Mouse (Mus musculus) small intestine, adult 2 months (tissue): ENCODE measurements at regions not wholly inside any gene's neighbourhood (a gene's known extent, or its start where the extent isn't known, plus 50 kb on each side); places are given as distances from the start of the nearest gene placed in this dataset.

Experiments used
- H3K27ac ChIP-seq: fragments of 200-500 bp; 2 replicates; pipeline ENCODE4 v1.5.1; 2012; ENCODE audit warnings: low read depth, low read length, control low read depth, inconsistent platforms; ENCODE audit not compliant: insufficient read depth
- H3K27me3 ChIP-seq: fragments of 200-500 bp; 2 replicates; pipeline ENCODE4 v1.6.1; 2012; ENCODE audit warnings: mild to moderate bottlenecking, moderate library complexity, low read length, inconsistent platforms; ENCODE audit not compliant: control insufficient read depth, insufficient read depth
- H3K36me3 ChIP-seq: fragments of 200-500 bp; 2 replicates; pipeline ENCODE4 v1.6.1; 2012; ENCODE audit warnings: mild to moderate bottlenecking, low read length, control low read depth, inconsistent platforms; ENCODE audit not compliant: control insufficient read depth, insufficient read depth
- H3K4me1 ChIP-seq: fragments of 200-500 bp; 2 replicates; pipeline ENCODE4 v1.6.1; 2012; ENCODE audit warnings: low read length, inconsistent platforms, mixed read lengths; ENCODE audit not compliant: control insufficient read depth, insufficient read depth, insufficient read length
- H3K4me3 ChIP-seq: fragments of 200-500 bp; 2 replicates; pipeline ENCODE4 v1.5.1; 2012; ENCODE audit warnings: low read depth, mild to moderate bottlenecking, control low read depth, inconsistent platforms, low read length, moderate library complexity
- CTCF ChIP-seq: fragments of 200-500 bp; IDR thresholded peaks from 2 replicates; pipeline ENCODE4 v1.5.1; 2012; ENCODE audit warnings: low read depth, mild to moderate bottlenecking, control low read depth, inconsistent platforms, low read length, moderate library complexity, mixed read lengths; ENCODE audit not compliant: insufficient replicate concordance, insufficient read length; ENCODE audit errors: extremely low read depth
- POLR2A ChIP-seq: fragments of 200-500 bp; IDR thresholded peaks from 2 replicates; pipeline ENCODE4 v1.6.1; 2012; ENCODE audit warnings: low read depth, mild to moderate bottlenecking, control low read depth, inconsistent platforms, low read length, moderate library complexity
- WGBS: fragments of 180-500 bp; shearing (Covaris S2); methylation state at CpG from one replicate; pipeline ENCODE4 v1.1.7; 2018; 5-methylcytosine and 5-hydroxymethylcytosine counted together

- WGBS: 22% methylated on average over 7 of the region's 7 CpGs
- Histone ChIP-seq H3K27ac (no peak overlapping the region), H3K4me1 (peaks cover 16% of the 10 kb centered on the region), H3K27me3 (no peaks in the 10 kb centered on the region), H3K4me3 (no peak overlapping the region), H3K36me3 (no peaks in the 10 kb centered on the region)
- no peak for TF ChIP-seq CTCF
These were observed 157.3 kb upstream of the Serp2 start for GRCm38 (mm10) chr14:76713946-76714345.

DNA sequence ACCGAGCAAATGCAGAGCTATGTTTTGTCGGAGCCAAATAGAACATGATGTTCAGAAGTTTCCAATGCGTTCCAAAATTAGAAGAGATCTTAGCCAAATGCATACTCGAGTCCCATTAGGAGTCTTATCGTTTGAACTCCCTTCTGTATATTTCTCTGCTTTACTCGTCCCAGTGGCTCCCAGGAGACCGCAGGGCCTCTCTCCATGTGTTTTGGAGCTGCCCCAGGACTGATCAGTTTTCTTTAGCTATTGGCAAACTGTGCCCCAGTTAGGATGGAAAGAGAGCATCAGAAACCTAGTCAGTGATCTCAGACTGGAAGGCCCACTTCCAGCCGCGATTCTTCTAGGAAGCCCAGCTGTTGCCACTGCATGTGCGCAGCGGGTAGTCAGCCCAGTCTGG is 152.0 kb upstream of the Serp2 start:
- Histone ChIP-seq H3K27ac (peak overlapping the region; percentile 63; the same call in 1 of the 2 replicates), H3K36me3 (no peaks in the 10 kb centered on the region), H3K4me1 (peaks cover 5% of the 10 kb centered on the region; the same call in 1 of the 2 replicates), H3K27me3 (no peaks in the 10 kb centered on the region), H3K4me3 (no peak overlapping the region)
- WGBS: 80% methylated on average over 11 of the region's 11 CpGs
- TF ChIP-seq CTCF: no peak
- no peak for TF ChIP-seq POLR2A

GRCm38 (mm10) chr14:76703373-76703764 is 146.7 kb upstream of the Serp2 start:
- no peak for TF ChIP-seq CTCF
- no peak for TF ChIP-seq POLR2A
- H3K4me1 ChIP-seq: peaks cover 11% of the 10 kb centered on the region; the same call in 1 of the 2 replicates
- no peaks in the 10 kb centered on the region for H3K27me3 ChIP-seq
- H3K27ac ChIP-seq: no peak overlapping the region
- no peaks in the 10 kb centered on the region for H3K36me3 ChIP-seq
- H3K4me3 ChIP-seq: no peak overlapping the region
- WGBS: 87% methylated on average over 7 of the region's 7 CpGs

GRCm38 (mm10) chr14:76702709-76703372 is 146.2 kb upstream of the Serp2 start:
- Histone ChIP-seq H3K36me3 (no peaks in the 10 kb centered on the region), H3K4me3 (no peak overlapping the region), H3K27me3 (no peaks in the 10 kb centered on the region), H3K4me1 (peaks cover 15% of the 10 kb centered on the region; the same call in 1 of the 2 replicates), H3K27ac (no peak overlapping the region)
- TF ChIP-seq CTCF (no peak), POLR2A (no peak)
- WGBS: 84% methylated on average over 8 of the region's 8 CpGs

GRCm38 (mm10) chr14:76701911-76702708 is 145.4 kb upstream of the Serp2 start:
- WGBS: 70% methylated on average over 14 of the region's 14 CpGs
- no peak overlapping the region for H3K27ac ChIP-seq
- TF ChIP-seq POLR2A (no peak), CTCF (no peak)
- no peaks in the 10 kb centered on the region for H3K27me3 ChIP-seq
- H3K4me3 ChIP-seq: no peak overlapping the region
- peaks cover 15% of the 10 kb centered on the region; the same call in 1 of the 2 replicates for H3K4me1 ChIP-seq
- H3K36me3 ChIP-seq: no peaks in the 10 kb centered on the region

- Histone ChIP-seq H3K36me3 (no peaks in the 10 kb centered on the region), H3K27ac (no peak overlapping the region), H3K4me1 (peaks cover 15% of the 10 kb centered on the region; the same call in 1 of the 2 replicates), H3K27me3 (no peaks in the 10 kb centered on the region), H3K4me3 (no peak overlapping the region)
- TF ChIP-seq POLR2A (no peak), CTCF (no peak)
- 89% methylated on average over 1 of the region's 1 CpGs for WGBS
These were observed 144.6 kb upstream of the Serp2 start for GRCm38 (mm10) chr14:76701304-76701703.

DNA sequence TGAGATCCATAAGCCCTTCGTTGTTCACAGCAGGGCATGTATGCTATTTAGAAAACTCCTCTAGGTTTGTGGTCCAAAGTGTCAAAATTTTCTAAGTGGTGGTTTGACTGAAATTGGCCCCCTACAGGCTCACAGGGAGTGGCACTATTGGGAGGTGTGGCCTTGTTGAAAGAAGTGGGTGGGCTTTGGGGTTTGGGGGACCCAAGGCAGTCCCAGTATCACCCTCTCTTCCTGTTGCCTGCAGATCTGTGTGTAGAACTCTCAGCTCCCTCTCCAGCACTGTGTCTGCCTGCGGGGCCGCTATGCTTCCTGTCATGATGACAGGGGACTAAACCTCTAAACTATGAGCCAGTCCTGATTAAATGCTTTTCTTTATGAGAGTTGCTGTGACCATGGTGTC is 144.1 kb upstream of the Serp2 start:
- Histone ChIP-seq H3K36me3 (no peaks in the 10 kb centered on the region), H3K4me1 (peaks cover 15% of the 10 kb centered on the region; the same call in 1 of the 2 replicates), H3K4me3 (no peak overlapping the region), H3K27me3 (no peaks in the 10 kb centered on the region), H3K27ac (no peak overlapping the region)
- 91% methylated on average over 3 of the region's 3 CpGs for WGBS
- no peak for TF ChIP-seq CTCF
- no peak for TF ChIP-seq POLR2A
